Mouse (Mus musculus) erythroid progenitor cell, adult 5-6 weeks (primary cell): ENCODE measurements around the gene Hsfy2. TPM values are rescaled to one million over a fixed set of nuclear protein-coding genes. Genes with fewer than 3 reads are reported as not detected.

Experiments
- ATAC-seq: replicated peaks from 2 replicates; pipeline ENCODE4 v1.8.0; 2016; ENCODE audit warnings: moderate number of reproducible peaks, mild to moderate bottlenecking, moderate TSS enrichment, inconsistent platforms; ENCODE audit not compliant: poor library complexity, low FRiP score, severe bottlenecking
- total RNA-seq, 2 experiments: library from RNA; stranded (forward) in 1 of 2; stranded (reverse) in 1 of 2; fragments of 150-400 nt in 1 of 2; fragments of 186-747, 209-891 nt in 1 of 2; gene quantifications; 2 replicates each; pipeline versions ENCODE4 v1.2.3 to v1.2.4; 2015 to 2017; ENCODE audit warnings: low replicate concordance in 2 of 2

The Hsfy2 gene
- total RNA-seq (2015; ENCODE audit: low replicate concordance) (not detected in 2 replicates), total RNA-seq (2017; ENCODE audit: low replicate concordance) (not detected in 2 replicates)

DNA sequence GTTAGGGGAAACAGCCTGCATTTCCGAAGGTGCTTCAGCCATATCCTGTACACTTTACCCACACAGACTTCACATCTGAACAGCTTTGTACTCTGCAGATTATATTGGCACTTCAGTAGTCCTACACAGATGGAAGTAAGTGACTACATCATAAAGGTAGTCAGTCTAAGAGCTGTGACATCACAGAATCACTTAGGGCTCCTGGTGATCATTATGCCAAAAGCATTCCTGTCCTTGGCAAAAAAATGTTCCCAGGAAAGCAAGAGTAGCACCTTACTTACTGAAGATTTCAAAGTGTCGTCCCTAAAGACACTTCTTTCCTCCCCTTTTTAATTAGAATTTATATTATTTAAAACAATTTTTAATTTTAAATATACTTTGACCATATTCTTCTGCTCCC, at the start of gene Hsfy2:
Gene Hsfy2, minus strand, starts transcription at position 101 of the 400 bp plus-strand sequence.
- ATAC-seq, result no peak

DNA sequence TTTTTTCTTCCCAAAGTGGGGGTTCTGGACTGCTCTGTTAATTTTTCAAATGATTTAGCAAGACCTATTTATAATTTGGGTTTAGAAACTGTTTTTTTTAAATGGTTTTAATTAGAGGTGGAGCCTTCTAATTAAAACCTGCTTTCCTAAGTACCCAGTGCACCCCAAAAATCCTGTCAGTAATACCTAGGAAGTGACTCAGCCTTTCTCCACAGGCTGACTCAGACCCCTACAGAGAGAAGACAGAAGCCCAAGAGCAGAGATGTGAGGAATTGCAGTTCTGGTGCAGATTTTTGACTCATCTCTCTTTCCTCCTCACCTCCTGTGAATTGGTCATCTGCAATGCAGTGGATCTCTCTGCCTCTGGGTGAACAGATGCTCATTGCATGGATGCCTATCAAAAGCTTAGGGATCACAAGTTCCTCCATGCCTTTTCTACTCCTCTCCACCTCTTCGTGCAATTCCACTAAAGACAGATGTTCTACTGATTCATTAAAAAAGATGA, 47.9 kb upstream of the Hsfy2 start:
- ATAC-seq, result no peak

DNA sequence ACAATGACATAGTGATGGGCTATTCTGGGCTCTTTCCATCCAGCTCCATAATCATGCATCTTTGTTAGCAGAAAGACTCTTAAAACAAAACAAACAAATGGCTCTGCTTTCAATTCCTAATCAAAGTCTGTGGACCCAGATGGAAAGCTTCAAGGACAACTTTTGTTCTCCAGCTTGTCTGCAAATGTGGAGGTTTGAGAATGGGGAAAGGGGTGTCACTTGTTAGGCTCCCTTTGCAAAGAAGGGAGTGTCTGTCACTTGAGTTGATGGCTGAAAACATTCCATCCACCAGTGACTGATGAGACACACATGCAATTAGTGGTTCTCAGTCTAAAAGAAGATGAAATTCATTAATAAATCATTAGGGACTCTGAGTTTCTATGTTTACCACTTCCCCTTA, 47.3 kb upstream of the Hsfy2 start:
- no peak for ATAC-seq

DNA sequence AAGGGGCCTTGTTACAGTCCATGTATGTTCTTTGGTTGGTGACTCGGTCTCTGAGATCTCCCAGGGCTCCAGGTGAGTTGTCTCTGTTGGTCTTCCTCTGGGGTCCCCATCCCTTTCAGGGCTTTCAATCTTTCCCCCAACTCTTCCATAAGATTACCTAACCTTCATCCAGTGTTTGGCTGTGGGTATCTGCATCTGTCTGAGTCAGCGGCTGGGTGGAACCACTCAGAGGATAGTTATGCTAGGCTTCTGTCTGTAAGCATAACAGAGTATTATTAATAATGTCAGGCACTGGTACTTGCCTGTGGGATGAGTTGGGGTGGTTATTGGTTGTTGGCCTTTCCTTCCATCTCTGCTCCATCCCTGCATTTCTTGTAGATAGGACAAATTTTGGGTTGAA, 44.0 kb upstream of the Hsfy2 start:
- ATAC-seq, result no peak

DNA sequence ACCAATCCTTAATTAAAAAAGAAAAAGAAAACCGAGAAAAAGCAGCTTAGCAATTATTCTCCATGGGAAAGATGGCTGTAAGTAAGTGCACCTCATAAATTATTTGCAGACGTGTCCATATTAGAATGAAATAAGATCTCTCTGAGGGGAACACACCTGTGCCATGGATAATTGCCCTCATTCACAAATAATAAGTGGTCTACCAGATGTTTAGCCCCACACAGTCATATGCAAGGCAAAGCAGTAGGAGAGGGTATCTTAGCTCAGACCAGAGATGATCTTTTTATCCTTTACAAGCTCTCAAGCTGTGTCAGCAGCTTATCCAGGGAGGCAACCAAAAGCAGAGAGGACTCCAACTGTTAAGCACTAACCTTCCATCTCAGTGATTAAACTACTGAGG, 38.0 kb upstream of the Hsfy2 start:
- ATAC-seq, result no peak

DNA sequence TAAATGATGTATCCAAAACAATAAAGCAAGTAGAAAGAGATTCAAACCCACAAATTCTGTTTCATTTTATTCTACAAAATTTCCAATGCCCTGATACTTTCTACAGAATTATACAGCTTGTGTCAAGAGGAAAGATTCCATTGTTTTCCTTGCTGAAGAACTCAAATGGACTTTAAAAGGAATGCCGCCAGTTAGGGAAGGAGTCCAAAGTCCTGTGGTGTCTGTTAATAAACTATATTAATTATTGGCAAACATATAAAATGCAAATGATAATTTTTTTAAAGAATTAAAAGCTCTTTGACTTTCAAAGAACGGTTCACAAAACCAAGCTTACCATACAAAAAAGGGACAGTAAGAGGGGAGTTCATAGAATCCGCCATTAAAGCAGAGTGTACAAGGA, 37.4 kb upstream of the Hsfy2 start:
- ATAC-seq, result no peak

DNA sequence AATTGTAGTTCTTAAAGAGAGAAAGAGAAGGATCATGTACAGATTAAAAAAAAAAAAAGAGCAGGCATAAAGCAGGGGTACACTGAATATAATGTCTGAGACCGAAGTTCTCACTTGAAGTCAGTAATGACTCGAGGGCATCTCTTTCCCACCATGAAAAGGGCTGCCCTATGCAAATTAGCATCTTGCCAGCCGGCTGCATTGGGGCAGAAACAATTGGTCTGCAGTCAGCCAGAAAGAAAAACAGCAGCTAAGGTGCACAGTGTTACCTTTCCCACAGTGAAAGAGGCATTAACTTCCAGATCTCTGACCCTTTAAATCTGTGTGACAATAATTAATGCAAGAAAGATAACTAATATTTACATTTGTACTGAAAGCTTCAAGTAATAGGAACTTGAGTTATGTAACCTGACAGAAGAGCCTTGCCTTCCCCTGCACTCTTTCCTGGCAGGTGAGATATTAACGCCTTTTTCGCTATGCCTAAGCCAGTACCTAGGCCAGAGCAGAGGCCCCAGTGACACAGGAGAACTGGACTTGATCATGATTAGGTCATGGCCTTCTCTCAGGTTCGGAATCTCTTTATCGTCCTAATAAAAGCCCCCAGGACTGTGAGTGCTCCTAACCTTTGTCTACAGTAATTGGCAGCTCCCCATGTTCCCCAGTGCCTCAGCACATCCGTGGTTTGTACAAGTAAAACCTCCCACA, 34.2 kb upstream of the Hsfy2 start:
- no peak for ATAC-seq

DNA sequence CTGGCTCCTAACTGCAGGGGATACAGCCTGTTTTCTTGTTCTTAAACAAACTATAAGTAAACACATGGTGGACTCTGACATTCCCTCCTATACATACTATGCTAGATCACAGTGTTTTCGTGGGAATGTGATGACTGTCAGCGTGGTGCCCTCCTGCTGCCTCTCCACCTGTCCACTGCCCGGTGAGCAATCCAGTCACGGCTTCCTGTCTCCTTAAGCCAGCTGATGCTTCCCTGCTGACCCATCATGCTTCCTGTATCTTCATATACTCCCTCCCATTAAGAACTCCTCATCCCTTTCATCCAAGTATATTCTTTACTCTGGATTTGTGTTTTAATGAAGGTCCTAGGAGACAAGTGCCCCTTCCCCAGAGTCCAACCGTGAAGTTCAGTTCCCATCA, 33.3 kb upstream of the Hsfy2 start:
- no peak for ATAC-seq

DNA sequence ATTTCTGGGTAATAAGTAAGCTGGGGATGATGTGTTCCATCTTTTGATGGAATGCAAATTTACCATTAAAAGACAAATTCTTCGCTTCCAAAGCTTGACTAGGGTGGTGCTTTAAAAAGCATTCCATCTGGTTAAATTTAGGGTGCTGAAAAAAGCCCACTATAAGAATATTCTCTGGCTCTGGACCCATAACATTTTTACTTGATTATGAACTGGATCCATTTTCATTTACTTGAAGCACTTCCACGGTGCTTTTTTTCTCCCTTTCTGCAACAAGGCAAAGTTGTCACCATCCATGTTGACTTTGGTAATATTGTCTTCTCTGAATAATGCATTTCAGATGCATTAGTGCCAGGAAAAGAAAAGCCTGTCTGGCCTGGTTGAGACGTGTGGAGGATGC, 27.4 kb upstream of the Hsfy2 start:
- ATAC-seq, result no peak

DNA sequence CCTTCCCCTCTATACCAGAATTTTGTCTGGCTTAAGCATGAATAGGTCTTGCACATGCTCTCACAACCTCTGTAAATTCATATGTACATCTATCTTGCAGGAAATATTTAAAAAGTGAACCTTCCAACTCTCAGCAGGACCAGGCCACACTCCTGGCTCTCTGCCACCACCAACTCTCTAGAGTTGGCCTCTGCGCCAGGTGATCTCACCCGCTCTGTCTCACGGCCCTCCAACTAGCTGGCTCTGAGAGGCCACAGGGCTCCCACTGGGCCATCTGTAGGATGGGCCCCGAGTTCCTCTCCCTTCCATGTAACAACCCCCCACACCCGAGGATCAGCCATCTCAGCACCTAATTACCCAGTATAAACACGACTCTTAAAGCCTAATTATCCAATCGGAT, 10.4 kb downstream of the Hsfy2 start:
- ATAC-seq, result no peak

DNA sequence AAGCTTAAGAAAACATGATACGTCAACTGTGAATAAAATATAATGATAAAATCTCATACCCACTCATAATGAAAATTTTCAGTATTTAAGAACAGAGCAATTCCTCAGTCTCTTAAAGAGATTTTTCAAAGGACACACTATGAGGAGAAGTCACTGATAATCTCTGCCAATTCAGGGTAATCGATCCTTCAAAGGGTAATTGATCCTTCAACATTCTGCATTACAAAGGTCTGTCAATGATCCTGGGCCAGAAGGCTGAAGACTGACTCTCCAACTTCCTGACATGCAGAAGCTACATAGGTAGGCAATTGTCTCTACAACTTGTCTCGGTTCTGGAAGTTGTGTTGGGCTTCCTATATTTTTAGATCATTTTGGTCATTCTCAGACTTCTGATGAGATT, 12.9 kb downstream of the Hsfy2 start:
- ATAC-seq, result no peak

DNA sequence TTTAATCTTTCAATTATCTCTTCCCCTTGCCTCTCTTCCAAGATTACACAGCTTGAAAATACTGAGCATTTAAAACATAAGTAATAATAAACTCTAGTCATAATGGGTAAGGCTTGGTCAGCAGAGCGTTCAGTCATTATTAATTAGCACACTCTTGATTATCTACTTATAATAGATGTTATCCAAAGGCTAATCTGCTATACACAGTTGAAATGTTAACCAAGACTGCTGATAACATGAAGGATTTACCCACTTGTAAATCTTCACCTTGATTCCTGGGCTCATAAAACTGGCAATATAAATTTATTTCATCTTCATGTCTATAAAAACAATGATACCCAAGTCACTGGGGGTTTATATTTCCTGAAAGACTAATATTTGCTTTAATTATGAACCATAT, 24.9 kb downstream of the Hsfy2 start:
- ATAC-seq, result no peak
